Mouse (Mus musculus) liver, adult (tissue): ENCODE measurements around the gene Gm44965.

Source experiments
- GATA4 ChIP-seq: IDR thresholded peaks from 2 replicates; pipeline ENCODE4 v1.6.1; 2014; ENCODE audit warnings: mild to moderate bottlenecking, low read length; ENCODE audit not compliant: insufficient replicate concordance

Gm44965 gene

DNA sequence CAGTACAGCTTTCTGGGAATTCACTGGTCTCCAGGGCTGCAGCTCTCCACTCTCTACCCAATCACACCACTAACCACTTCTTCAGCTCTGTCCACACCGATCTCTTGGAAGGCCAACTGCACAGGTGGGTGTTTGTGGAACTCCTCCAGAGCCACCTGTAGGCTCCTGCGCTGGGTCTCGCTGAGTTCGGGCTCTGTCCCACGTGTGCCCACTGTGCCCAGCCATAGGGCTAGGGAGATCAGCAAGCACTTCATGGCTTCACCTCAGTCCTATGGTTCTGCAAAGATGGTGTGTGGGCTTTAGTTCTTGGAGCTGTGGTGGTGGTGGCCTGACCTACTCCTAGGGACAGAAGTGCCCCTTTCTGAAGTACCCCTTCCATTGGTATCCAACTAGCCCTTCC is 21.7 kb upstream of the Gm44965 start:
- no peak for TF ChIP-seq GATA4

DNA sequence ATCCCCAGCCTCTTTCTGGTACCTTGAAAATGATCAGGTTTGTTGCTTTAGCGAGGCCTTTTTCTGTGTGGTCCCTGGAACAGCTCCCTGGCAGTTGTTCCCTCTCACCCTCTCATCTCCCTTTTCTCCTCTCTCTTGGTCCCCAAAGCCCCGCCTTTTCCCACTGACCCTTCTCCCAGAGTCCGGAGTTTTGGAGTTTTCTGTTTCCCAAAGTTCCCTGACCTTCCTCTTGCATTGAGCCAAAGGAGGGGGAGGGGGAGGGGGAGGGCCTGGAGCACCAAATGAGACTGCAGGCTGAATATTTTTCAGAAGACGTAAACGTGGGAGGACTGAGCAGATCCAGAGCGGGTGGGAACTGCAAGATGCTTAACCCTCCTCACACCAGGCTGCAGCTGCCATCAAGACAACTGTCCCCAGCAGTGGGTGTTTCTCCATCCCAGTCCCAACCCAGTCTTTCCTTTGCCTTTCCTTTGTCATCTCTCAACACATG is 21.1 kb upstream of the Gm44965 start, which contains the start of gene Rarres2:
TSS of gene Rarres2 (minus strand) at position 218 of the 490 bp plus-strand sequence.
- TF ChIP-seq GATA4: no peak

DNA sequence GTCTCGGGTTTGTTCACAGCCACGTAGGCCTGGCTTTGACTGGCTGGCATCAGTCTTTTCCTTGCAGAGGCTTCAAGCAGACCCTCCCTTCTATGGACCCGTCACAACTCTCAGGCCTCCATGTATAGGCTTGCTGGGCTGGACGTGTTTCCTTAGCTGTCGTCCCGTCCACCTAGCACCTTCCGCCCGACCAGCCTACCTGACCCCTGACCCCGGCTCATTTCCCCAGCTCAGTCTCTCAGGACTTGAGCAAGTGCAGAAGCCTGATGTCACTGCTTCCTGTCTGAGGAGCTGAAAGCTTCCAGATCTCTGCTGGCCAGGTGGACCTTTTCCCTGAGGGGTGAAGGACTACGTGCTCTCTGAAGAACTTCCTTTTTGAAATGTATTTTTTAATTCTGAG is 20.5 kb upstream of the Gm44965 start:
- TF ChIP-seq GATA4: no peak

DNA sequence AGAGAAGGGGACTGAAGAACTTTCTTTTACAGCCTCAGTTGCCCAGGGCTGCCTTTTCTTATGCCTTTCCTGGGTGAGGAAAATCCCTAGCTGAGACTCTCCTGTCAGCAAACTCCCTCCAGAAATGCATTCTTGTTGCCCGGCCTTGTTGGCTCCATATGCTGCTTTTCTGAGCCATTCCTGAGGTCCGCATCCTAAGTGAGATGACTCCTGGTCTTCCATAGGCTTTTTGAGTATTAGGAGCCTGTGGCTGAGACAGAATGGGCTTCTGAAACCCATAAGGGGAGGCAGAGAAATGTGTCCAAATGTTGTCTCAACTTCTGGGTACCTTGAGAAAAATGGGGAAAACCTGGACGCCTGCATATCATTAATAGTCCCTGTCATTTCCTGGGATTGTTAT is 19.8 kb upstream of the Gm44965 start:
- no peak for TF ChIP-seq GATA4

DNA sequence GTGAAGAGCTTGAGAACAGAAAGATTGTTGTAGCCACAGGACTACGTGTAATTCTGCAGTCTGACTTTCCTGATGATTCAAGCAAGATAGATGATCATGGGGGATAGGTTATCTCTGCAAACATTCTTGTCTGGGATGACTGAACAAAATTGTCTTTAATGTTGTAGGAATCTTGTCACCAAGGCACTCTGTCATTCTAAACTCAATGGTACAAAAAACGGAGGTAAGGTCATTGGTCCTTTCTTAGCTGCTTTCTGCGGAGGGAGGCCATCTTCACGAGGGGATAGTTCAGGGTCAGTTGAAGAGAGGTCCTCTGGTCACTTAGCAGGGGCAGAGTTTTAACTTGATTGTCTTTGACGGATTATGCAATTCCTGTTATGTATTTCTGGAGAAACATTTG is 15.0 kb upstream of the Gm44965 start:
- no peak for TF ChIP-seq GATA4

DNA sequence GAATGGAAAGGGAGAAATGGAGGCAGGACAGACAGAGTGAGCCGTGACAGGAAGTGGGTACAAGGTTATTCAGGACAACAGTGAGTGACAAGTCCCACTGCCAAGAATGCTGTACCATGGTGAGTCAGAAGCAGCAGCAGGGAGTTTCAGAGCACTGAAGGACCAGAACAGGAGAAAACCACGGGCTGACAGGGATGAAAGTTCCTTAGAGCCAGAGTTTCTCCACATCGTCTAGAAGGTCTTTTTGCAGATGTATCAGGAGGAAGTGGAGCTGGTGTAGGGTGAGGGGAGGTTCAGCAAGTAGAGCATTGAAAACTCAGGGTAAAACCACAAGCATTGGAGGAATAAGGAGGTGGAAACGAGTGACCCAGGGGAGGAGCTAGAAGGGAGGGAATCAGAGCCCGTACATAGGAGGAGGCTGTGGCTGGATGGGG is 14.5 kb upstream of the Gm44965 start:
- TF ChIP-seq GATA4: no peak

DNA sequence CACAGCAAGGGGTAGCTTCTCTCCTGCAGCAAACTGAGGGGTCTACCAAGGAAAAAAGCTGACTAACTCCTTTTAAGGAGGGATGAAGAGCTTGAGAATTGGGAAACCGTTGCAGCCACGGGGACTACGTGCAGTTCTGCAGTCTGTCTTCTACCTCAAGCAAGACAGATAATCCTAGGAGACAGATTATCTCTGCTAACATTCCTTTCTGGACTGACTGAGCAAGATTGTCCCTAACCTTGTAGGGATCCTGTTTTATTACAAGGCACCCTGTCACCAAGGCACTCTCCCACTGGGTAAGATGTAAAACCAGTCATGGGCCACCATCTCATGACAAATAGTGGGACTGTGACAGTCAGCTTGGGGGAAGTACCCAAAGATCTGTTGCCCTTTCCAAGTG is 12.5 kb upstream of the Gm44965 start:
- no peak for TF ChIP-seq GATA4

DNA sequence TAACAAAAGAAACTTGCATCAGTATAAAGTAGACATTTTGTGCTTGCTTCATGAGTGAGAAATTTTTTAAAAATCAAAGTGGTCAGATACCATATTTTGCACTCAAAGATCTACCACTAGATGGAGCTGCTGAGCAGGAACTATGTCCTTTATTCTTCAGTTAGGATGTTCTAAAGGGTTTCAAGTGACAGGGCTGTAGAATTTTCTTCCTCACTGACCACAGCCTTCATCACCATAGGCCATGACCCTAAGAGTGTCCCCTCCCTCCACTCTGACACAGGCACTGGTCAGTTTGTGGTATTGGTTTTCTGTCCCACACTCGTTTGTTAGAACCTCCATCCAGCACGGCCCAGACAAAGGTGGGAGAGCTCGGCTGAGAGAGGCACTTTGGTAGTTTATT is 11.7 kb upstream of the Gm44965 start:
- TF ChIP-seq GATA4: no peak

DNA sequence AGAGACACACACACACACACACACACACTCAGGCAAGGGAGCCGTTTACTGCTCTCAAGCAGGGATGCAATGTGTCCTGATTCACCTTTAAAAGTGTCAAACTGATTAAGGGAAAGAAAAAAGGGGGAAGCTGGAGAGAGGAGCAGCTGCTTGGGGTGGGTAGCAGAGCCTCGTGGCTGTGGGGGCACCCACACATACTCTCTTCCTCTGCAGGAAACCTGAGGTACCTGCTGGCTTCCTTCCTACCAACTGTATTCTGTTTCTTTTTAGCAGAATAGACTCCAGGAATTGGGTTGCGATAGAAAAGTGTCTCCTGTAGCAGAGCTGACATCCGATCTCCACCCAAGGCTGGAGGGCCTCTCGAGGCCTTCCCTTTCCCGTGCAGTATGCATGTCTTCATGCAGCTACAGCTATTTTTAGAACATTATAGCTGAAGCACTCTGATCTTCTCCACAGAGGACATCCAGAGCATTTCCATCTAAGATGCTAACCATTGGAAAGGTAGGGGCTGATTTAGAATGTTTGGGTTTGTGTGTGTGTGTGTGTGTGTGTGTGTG is 4.5 kb upstream of the Gm44965 start, which contains the start of gene Gm45021:
TSS of gene Gm45021 (plus strand) at position 417 of the 557 bp plus-strand sequence.
- no peak for TF ChIP-seq GATA4

DNA sequence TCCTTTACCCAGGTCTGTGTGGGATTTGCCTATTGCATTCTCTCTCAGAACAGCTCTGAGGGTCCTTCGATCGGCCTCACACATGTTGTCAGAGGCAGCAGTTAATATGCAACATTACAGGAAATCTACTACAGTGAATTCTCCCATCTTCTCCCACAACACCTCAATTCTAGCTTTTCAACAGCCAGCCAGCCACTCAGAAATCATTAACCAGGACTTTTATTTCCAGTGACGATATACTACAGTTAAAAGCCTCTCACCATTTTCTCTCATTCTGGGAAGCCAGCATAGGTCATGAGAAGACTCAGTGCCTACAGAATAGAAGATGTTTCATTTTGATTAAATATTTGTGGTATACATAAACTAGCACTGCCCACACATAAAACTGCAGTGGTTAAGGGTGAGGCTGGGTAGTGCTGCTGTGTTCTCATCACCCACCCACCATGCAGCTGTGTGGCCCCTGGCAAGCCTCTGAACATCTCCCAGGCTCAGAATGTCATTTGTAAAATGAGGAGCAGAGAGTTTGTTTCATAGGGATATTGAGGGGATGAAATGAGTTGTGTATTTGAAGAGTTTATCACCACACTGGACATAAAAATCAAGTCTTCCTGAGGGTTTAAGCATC is 2.4 kb upstream of the Gm44965 start:
- TF ChIP-seq GATA4: no peak

DNA sequence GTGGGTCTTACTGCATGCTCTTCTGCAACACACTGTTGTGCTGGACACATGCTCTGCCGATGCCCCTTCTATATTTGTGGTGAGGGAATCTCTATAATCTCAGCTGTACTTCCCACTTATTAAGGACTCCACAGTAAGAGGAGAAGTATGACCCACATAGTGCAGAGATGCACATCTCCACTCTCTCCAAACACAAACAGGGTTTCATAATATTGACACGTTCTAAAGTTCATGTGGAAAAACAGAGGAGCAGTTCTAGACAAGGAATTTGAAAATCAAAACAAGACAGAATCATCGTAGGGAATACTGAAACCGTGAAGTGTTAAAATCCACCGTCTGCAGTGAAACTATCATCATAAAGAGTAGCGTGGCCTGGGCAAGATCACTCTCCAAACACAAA is 1.9 kb upstream of the Gm44965 start:
- TF ChIP-seq GATA4: no peak

DNA sequence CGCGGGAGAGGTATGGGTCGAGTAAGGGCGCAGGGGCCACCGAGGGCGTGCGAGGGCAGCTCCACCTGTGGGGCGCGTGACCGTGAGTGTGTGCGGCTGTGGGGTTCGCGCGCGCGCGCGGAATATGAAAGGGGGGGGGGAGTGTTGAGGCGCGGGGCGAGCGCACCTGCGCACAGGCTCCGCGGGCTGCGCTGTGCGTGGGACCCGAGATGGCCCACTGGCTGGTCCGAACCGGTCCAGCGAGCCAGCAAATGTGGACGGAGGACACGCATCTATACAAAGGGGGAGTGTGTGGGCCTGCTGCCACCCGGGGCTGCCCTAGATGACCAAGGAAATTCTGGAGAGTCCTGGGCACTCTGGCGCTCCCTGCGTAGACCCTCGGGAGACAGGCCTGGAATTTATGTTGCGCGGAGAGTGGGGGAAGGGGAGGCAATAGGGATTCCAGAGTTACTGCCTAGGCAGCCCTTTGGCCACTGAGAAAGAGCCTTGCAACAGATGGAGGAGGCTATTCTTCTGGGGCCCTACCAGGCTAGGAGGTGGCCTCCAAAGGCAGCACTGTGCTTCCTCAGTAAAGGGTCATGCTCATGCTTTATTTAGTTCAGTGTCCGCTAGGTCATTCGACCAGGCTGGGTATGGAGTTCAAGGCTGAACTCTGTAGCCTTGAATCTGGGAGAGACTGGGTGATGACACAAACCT is 450 bp downstream of the Gm44965 start:
- no peak for TF ChIP-seq GATA4

DNA sequence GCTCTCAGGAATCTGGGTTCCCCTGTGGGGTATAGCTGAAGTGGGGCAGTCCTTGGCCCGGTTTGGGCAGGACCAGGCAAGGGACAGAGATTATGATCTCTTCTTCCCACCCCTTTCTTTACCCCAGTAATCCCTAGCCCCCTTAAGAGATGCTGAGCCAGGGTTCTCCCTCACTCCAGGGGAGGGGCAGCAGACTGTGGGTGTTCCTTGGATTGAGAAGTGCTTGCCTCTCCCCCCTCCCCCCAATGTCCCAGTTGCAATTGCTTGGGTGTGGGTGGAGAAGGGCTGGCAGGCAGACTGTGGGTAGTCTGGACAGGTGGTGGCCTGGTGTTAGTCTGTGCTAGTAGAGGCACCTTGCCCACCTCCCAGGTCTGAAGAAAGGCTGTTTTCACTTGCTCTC is 1.5 kb downstream of the Gm44965 start:
- no peak for TF ChIP-seq GATA4

DNA sequence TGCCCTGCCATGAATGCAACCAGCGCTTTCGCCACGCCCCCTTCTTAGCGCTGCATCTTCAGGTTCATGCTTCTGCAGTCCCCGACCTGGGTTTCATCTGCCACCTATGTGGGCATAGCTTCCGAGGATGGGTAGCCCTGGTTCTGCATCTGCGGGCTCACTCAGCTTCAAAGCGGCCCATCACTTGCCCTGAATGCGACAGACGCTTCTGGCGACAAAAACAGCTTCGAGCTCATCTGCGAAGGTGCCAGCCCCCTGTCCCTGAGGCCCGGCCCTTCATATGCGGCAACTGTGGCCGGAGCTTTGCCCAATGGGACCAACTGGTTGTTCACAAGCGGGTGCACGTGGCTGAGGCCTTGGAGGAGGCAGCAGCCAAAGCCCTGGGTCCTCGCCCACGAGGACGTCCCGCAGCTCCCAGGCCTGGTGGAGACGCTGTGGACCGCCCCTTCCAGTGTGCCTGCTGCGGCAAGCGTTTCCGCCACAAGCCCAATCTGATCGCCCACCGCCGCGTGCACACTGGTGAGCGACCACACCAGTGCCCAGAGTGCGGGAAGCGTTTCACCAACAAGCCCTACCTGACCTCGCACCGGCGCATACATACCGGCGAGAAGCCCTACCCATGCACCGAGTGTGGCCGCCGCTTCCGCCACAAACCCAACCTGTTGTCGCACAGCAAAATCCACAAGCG is 2.9 kb downstream of the Gm44965 start:
- TF ChIP-seq GATA4: no peak

DNA sequence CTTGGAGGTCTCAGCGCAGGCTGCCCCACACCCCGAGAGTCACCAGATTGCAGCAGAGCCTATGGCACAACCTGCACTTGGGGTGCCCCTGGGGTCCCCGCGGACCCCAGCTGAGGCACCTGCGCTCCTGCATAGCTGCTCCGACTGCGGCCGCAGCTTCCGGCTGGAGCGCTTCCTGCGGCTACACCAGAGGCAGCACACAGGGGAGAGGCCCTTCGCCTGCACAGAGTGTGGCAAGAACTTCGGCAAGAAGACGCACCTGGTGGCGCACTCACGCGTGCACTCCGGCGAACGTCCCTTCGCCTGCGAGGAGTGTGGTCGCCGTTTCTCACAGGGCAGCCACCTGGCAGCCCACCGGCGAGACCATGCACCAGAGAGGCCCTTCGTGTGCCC is 3.5 kb downstream of the Gm44965 start:
- TF ChIP-seq GATA4: no peak

DNA sequence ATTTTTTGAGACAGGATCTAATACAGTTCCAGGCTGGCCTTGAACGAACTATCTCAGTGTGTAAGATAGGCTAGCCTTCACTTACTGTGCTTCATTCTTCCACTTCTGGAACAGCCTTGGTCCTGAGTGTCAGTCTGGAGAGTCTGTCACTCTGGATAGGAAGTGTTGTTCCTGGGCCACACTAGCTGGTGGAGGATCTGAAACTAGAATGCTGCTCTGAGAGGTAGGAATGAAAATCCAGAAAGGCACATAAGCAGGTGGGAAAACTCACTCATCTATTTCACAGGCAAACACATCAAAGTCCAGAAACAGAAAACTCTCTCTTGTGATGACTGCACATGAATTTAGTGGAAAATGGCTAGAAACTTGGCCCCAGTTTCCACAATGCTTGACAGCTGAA is 6.9 kb downstream of the Gm44965 start:
- no peak for TF ChIP-seq GATA4
